Mouse (Mus musculus): ENCODE data around the gene Cir1. TPM values are rescaled to one million over a fixed set of nuclear protein-coding genes. Genes with fewer than 3 reads are reported as not detected.

The Cir1 gene
- polyA plus RNA-seq, 1 experiment from 2014 or later = 28.6 TPM

DNA sequence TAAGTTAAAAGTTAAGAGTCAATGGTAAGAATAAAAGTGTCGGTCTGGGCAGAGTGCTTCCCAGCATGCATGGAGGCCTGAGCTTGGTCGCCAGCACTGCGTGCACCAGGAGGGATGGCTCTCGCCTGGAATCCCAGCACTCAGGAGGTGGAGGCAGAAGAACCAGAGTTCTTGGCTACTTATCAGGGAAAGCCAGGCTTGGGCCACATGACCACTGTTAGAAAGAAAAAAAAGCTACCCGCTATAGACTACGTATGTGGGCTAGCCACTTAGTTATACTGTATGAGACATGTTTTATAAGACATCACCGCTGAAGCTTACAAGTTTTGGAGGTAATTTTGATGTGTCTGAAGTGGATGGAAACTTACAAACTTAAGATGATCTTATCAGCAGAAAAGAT lies 14.3 kb downstream of the Cir1 start:
- no peaks in the 10 kb centered on the region for H3K9me3 ChIP-seq
- no peak overlapping the region for H3K4me3 ChIP-seq
- ATAC-seq (ENCODE audit: low FRiP score, low read depth) = no peak
- no peak overlapping the region for H3K9ac ChIP-seq
- H3K27me3 ChIP-seq = no peaks in the 10 kb centered on the region
- no peak overlapping the region for H3K27ac ChIP-seq
- no peak overlapping the region for H3K4me2 ChIP-seq (replicated peaks)
- WGBS = 82% methylated on average over 7 of the region's 7 CpGs
- H3K4me1 ChIP-seq = no peaks in the 10 kb centered on the region
- H3K36me3 ChIP-seq = peaks cover 35% of the 10 kb centered on the region

GRCm38 (mm10) chr2:73295023-73295422 lies 17.5 kb downstream of the Cir1 start:
- no peaks in the 10 kb centered on the region for H3K27me3 ChIP-seq
- H3K9me3 ChIP-seq = no peaks in the 10 kb centered on the region
- no peaks in the 10 kb centered on the region for H3K4me1 ChIP-seq
- H3K9ac ChIP-seq = no peak overlapping the region
- no peak overlapping the region for H3K4me3 ChIP-seq
- H3K36me3 ChIP-seq = peaks cover 36% of the 10 kb centered on the region
- no peak for ATAC-seq (ENCODE audit: low FRiP score, low read depth)
- WGBS = 79% methylated on average over 7 of the region's 7 CpGs
- H3K27ac ChIP-seq = no peak overlapping the region
- H3K4me2 ChIP-seq (replicated peaks) = no peak overlapping the region

DNA sequence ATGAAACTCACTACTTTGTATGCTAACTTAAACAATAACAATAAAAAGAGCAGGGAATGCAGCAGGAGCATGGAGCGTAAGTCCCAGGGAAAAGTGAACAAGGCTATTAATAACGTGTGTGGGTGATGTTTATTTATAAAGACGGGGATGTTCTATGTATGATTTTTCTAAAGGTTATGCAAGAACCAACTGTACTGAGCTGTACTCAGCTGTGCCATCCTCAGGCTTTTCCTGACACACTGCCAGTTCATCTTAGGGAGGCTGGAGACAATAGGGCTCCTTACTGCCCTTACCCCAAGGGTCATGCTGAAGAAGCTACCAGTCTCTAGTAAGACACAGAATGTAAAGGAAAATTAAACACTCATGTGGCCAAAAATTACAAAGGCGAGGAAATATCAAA lies 21.4 kb downstream of the Cir1 start:
- Histone ChIP-seq H3K27me3 (no peaks in the 10 kb centered on the region), H3K4me3 (no peak overlapping the region), H3K4me2 (replicated peaks) (no peak overlapping the region), H3K9me3 (no peaks in the 10 kb centered on the region), H3K9ac (no peak overlapping the region), H3K4me1 (no peaks in the 10 kb centered on the region), H3K27ac (no peak overlapping the region), H3K36me3 (peaks cover 56% of the 10 kb centered on the region)
- 92% methylated on average over 4 of the region's 4 CpGs for WGBS
- no peak for ATAC-seq (ENCODE audit: low FRiP score, low read depth)

DNA sequence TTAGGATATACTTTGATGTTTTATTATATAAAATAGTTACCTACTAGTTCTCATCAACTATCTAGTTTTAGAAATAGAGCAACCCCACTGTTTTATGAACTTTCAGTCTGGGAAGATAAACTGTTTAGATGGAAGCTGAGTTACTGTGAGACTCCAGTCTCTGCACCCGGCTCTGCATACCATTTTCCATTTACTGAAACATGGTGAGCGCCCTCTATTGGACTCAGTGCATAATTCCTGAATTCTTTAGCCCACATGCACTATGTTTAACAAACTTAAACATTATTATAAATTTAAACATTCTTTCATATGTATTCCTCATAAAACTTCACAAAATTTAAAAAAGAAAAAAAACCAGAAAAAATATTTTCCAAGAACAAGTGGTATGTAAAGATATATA lies 26.9 kb downstream of the Cir1 start:
- Histone ChIP-seq H3K4me3 (no peak overlapping the region), H3K4me2 (replicated peaks) (no peak overlapping the region), H3K36me3 (peaks cover 28% of the 10 kb centered on the region), H3K4me1 (peaks cover 8% of the 10 kb centered on the region; the same call in 1 of the 2 replicates), H3K27me3 (peaks cover 15% of the 10 kb centered on the region), H3K9me3 (no peaks in the 10 kb centered on the region), H3K27ac (no peak overlapping the region), H3K9ac (no peak overlapping the region)
- no peak for ATAC-seq (ENCODE audit: low FRiP score, low read depth)
- 13% methylated on average over 2 of the region's 2 CpGs for WGBS

DNA sequence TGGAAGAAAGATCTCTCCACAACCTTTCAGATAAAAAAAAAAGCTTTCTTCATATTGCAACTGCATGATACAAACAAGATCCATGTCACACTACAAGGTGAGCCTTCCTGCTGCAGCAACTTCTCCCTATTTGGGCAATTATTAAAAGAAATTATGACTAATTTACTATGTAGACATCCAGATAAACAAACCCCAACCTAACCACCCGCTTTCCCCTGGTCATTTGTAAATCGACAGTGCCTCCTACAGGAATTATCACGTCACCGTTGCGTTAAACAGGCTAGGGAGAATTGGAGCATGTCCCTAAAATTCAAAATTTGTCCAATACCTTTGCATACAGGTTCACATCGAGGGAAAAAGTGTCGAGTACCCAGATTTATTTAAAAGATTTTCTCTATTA lies 30.8 kb downstream of the Cir1 start:
- no peak overlapping the region for H3K27ac ChIP-seq
- peaks cover 33% of the 10 kb centered on the region for H3K4me1 ChIP-seq
- peaks cover 48% of the 10 kb centered on the region for H3K27me3 ChIP-seq
- no peak for ATAC-seq (ENCODE audit: low FRiP score, low read depth)
- H3K9ac ChIP-seq = no peak overlapping the region
- 0 out of 2 replicates have a peak, but pooled peaks cover 6% of the 10 kb centered on the region for H3K36me3 ChIP-seq
- H3K4me3 ChIP-seq = no peak overlapping the region
- no peaks in the 10 kb centered on the region for H3K9me3 ChIP-seq
- no peak overlapping the region for H3K4me2 ChIP-seq (replicated peaks)
- 9% methylated on average over 7 of the region's 7 CpGs for WGBS

DNA sequence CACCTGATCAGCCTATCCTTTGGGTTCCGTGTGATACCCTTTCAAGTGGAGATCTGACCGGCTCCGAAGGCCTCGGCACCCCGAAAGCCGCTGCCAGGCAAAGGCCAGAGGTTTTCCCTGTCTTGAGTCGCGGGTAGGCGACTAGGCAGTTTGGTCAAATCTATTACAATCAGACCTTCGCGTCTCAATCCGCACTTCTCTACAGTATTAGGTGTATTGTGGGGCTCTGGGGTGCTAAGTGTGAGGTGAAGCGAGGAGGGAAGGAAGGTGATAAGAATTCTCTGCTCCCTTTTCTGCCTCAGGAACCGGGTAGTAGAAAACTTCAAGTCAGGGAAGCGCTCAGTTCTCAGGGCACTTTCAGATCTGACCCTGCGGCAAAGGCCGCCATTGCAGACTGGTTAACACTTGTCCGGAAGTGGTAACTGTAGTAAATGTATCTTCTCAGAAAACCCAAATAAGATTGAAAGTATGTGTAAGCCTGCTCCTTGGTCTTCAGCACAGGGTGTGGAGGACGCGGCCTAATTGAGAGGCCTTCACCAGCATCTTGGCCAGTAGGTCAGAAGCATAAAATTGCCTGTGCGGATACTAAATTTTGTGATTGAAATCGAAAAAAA lies 31.3 kb downstream of the Cir1 start:
- Histone ChIP-seq H3K4me2 (replicated peaks) (peak overlapping the region; percentile 51), H3K9me3 (no peaks in the 10 kb centered on the region), H3K27ac (no peak overlapping the region), H3K27me3 (peaks cover 52% of the 10 kb centered on the region), H3K36me3 (0 out of 2 replicates have a peak, but pooled peaks cover 2% of the 10 kb centered on the region), H3K4me3 (peak overlapping the region; percentile 27), H3K9ac (no peak overlapping the region), H3K4me1 (peaks cover 33% of the 10 kb centered on the region)
- ATAC-seq (ENCODE audit: low FRiP score, low read depth) = no peak
- WGBS = 11% methylated on average over 22 of the region's 22 CpGs

GRCm38 (mm10) chr2:73280356-73281047 lies 32.0 kb downstream of the Cir1 start:
- no peaks in the 10 kb centered on the region for H3K9me3 ChIP-seq
- ATAC-seq (ENCODE audit: low FRiP score, low read depth) = no peak
- peak overlapping the region; percentile 27 for H3K4me3 ChIP-seq
- 3% methylated on average over 33 of the region's 33 CpGs for WGBS
- no peak overlapping the region for H3K27ac ChIP-seq
- peaks cover 58% of the 10 kb centered on the region for H3K27me3 ChIP-seq
- peaks cover 33% of the 10 kb centered on the region for H3K4me1 ChIP-seq
- H3K4me2 ChIP-seq (replicated peaks) = peak overlapping the region; percentile 51
- H3K9ac ChIP-seq = 0 out of 2 replicates have a peak overlapping the region, but pooled peaks have one; percentile 1
- no peaks in the 10 kb centered on the region for H3K36me3 ChIP-seq

DNA sequence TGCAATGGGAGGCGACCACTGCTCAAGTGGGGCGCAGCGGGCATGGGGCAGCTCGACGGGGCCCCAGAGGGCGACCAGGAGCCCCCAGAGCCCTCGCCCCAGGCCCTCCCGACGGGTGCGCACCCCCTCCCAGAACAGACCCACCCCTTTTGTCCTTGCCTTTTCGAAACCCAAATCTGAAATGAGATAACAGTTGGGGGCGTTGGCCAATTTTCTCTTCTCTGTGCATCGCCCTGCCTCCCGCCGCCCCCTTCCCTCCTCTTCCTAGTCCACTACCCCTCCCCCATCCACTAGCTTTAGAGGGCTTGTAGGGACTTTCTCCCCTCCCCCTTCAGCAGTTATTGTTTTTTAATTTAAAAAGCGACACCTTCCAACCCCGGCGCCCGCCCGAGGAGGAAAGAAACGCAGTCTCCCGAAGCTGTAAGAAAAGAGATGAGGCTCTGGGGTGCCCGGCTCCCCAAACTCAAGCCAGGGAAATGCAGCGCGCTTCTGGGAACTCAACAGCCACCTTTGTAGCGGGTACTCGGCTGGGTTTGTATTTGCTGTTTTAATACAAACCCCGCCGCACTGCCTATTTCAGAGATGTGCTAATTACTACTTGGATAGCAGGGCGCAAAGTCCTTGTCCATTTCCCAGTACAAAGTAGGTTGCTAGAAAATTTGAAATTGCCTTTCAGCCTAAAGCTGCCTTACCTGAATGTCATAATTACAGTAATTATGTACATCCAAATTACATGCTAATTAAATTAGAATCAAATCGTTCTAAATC lies 33.0 kb downstream of the Cir1 start:
- WGBS = under 1% methylated on average over 29 of the region's 31 CpGs
- H3K4me1 ChIP-seq = peaks cover 36% of the 10 kb centered on the region

GRCm38 (mm10) chr2:73278869-73279268 lies 33.6 kb downstream of the Cir1 start:
- peaks cover 42% of the 10 kb centered on the region for H3K4me1 ChIP-seq
- peak overlapping the region; percentile 55 for H3K4me2 ChIP-seq (replicated peaks)
- H3K36me3 ChIP-seq = no peaks in the 10 kb centered on the region
- H3K27ac ChIP-seq = no peak overlapping the region
- WGBS = under 1% methylated on average over 17 of the region's 17 CpGs
- peak overlapping the region; percentile 30 for H3K4me3 ChIP-seq
- ATAC-seq (ENCODE audit: low FRiP score, low read depth) = no peak
- peaks cover 68% of the 10 kb centered on the region for H3K27me3 ChIP-seq
- H3K9ac ChIP-seq = no peak overlapping the region
- H3K9me3 ChIP-seq = no peaks in the 10 kb centered on the region

More for the DNA sequence above, 33.0 kb downstream of the Cir1 start:
- Histone ChIP-seq H3K36me3 (no peaks in the 10 kb centered on the region), H3K27ac (no peak overlapping the region), H3K4me2 (replicated peaks) (peak overlapping the region; percentile 55), H3K4me3 (peak overlapping the region; percentile 30), H3K27me3 (peaks cover 62% of the 10 kb centered on the region), H3K9ac (no peak overlapping the region), H3K9me3 (no peaks in the 10 kb centered on the region)
- no peak for ATAC-seq (ENCODE audit: low FRiP score, low read depth)

- Histone ChIP-seq H3K27ac (no peak overlapping the region), H3K4me2 (replicated peaks) (peak overlapping the region; percentile 56), H3K9me3 (no peaks in the 10 kb centered on the region), H3K4me1 (peaks cover 47% of the 10 kb centered on the region), H3K27me3 (peaks cover 74% of the 10 kb centered on the region), H3K9ac (no peak overlapping the region), H3K4me3 (peak overlapping the region; percentile 30), H3K36me3 (no peaks in the 10 kb centered on the region)
- 2% methylated on average over 20 of the region's 20 CpGs for WGBS
- ATAC-seq (ENCODE audit: low FRiP score, low read depth) = 0 out of 2 replicates have a peak, but pooled peaks have one; percentile 56
These were observed 34.2 kb downstream of the Cir1 start for GRCm38 (mm10) chr2:73278131-73278854.

DNA sequence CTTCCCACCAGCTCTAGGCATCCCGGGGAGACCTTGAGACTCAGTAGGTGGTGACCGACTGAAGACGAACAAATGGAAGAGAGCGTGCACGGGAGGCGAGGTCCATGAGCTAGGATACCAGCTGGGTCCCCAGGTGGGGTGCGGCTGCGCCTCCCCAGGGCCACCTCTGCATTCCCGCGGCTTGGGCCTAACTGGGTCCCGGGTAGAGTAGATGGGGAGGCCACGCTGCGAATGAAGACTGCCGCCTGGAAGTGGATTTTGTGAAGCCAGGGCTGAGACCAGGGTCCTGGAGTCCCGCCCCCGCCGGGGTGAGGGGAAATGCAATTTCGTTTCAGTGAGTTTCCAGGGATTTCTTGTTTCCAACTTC lies 34.8 kb downstream of the Cir1 start:
- peak overlapping the region; percentile 56 for H3K4me2 ChIP-seq (replicated peaks)
- H3K27me3 ChIP-seq = peaks cover 80% of the 10 kb centered on the region
- H3K36me3 ChIP-seq = no peaks in the 10 kb centered on the region
- 3% methylated on average over 18 of the region's 18 CpGs for WGBS
- peak overlapping the region; percentile 33 for H3K4me3 ChIP-seq
- peak overlapping the region; percentile 61 for H3K9ac ChIP-seq
- H3K27ac ChIP-seq = 0 out of 2 replicates have a peak overlapping the region, but pooled peaks have one; percentile 7
- no peaks in the 10 kb centered on the region for H3K9me3 ChIP-seq
- no peak for ATAC-seq (ENCODE audit: low FRiP score, low read depth)
- peaks cover 53% of the 10 kb centered on the region for H3K4me1 ChIP-seq

Measured in limb, embryonic 13.5 days (tissue).